Mouse (Mus musculus) MEL (cell line): Measurements from ENCODE around the gene Lpcat3. TPM values are rescaled to one million over a fixed set of nuclear protein-coding genes. Genes with fewer than 3 reads are reported as not detected.

Source experiments
- DNase-seq: peaks from one replicate; pipeline ENCODE4 v3.0.0; 2011; ENCODE audit warnings: low read depth, low spot score
- H3K27ac ChIP-seq: 2 replicates; pipeline ENCODE4 v1.5.1; 2012; ENCODE audit warnings: low read depth, mild to moderate bottlenecking, control low read depth, low read length, moderate library complexity; ENCODE audit not compliant: control insufficient read depth
- H3K27me3 ChIP-seq, 2 experiments: fragments of 150-350 bp in 1 of 2; sonication (generic) in 1 of 2; 2 replicates each; pipeline ENCODE4 v1.6.1; 2012; ENCODE audit warnings: low read length in 2 of 2, mild to moderate bottlenecking in 2 of 2, improper control_type of control experiment in 1 of 2, moderate library complexity in 1 of 2; ENCODE audit not compliant: insufficient read depth in 2 of 2, control insufficient read depth in 1 of 2
- H3K36me3 ChIP-seq, 2 experiments: 2 replicates each; pipeline ENCODE4 v1.6.1; 2012 to 2014; ENCODE audit warnings: low read length in 2 of 2, improper control_type of control experiment in 1 of 2, inconsistent platforms in 1 of 2, mild to moderate bottlenecking in 1 of 2; ENCODE audit not compliant: insufficient read depth in 2 of 2, control insufficient read depth in 1 of 2
- H3K4me1 ChIP-seq, 2 experiments: fragments of 150-350 bp in 1 of 2; sonication (generic) in 1 of 2; 2 replicates each; pipeline ENCODE4 v1.6.1; 2012; ENCODE audit warnings: low read length in 2 of 2, improper control_type of control experiment in 1 of 2, mild to moderate bottlenecking in 1 of 2; ENCODE audit not compliant: insufficient read depth in 2 of 2, control insufficient read depth in 1 of 2
- H3K4me3 ChIP-seq, 2 experiments: fragments of 150-350 bp in 1 of 2; sonication (generic) in 1 of 2; 2 replicates each; pipeline ENCODE4 v1.5.1; 2012; ENCODE audit warnings: low read depth in 2 of 2, low read length in 2 of 2, mild to moderate bottlenecking in 2 of 2, moderate library complexity in 2 of 2, control low read depth in 1 of 2, improper control_type of control experiment in 1 of 2; ENCODE audit not compliant: control insufficient read depth in 1 of 2, insufficient read depth in 1 of 2
- H3K79me2 ChIP-seq: 2 replicates; pipeline ENCODE4 v1.6.1; 2012; ENCODE audit warnings: mild to moderate bottlenecking, low read length, moderate library complexity; ENCODE audit not compliant: control insufficient read depth, poor library complexity, insufficient read depth
- H3K9ac ChIP-seq: 2 replicates; pipeline ENCODE4 v1.6.1; 2012; ENCODE audit warnings: low read depth, mild to moderate bottlenecking, control low read depth, low read length, moderate library complexity; ENCODE audit not compliant: control insufficient read depth, poor library complexity, severe bottlenecking
- H3K9me3 ChIP-seq: fragments of 150-350 bp; sonication (generic); replicated peaks from 2 replicates; pipeline ENCODE4 v1.6.1; 2012; ENCODE audit warnings: mild to moderate bottlenecking, low read length, improper control_type of control experiment, moderate library complexity; ENCODE audit not compliant: insufficient read depth
- BHLHE40 ChIP-seq: IDR thresholded peaks from 2 replicates; pipeline ENCODE4 v1.6.1; 2012; ENCODE audit warnings: low read depth, mild to moderate bottlenecking, inconsistent platforms, low read length, improper control_type of control experiment, borderline replicate concordance
- CTCF ChIP-seq, 3 experiments: IDR thresholded peaks in 2 of 3; conservative IDR thresholded peaks in 1 of 3; 2 replicates each; pipeline ENCODE4 v1.5.1; 2011 to 2012; ENCODE audit warnings: low read length in 3 of 3, low read depth in 2 of 3, mild to moderate bottlenecking in 2 of 3, improper control_type of control experiment in 1 of 3, inconsistent platforms in 1 of 3, mixed read lengths in 1 of 3, moderate library complexity in 1 of 3; ENCODE audit not compliant: control insufficient read depth in 1 of 3, insufficient read depth in 1 of 3, poor library complexity in 1 of 3, severe bottlenecking in 1 of 3
- E2F4 ChIP-seq: IDR thresholded peaks from 2 replicates; pipeline ENCODE4 v1.6.1; 2011; ENCODE audit warnings: low read depth, low read length, improper control_type of control experiment, borderline replicate concordance
- GABPA ChIP-seq: IDR thresholded peaks from 2 replicates; pipeline ENCODE4 v1.6.1; 2012; ENCODE audit warnings: low read depth, mild to moderate bottlenecking, inconsistent platforms, low read length, improper control_type of control experiment, moderate library complexity
- GATA1 ChIP-seq: IDR thresholded peaks from 2 replicates; pipeline ENCODE4 v1.6.1; 2011; ENCODE audit warnings: low read depth, low read length, improper control_type of control experiment
- MAFK ChIP-seq: IDR thresholded peaks from 2 replicates; pipeline ENCODE4 v1.6.1; 2011; ENCODE audit warnings: low read depth, mild to moderate bottlenecking, low read length, improper control_type of control experiment, borderline replicate concordance
- MAX ChIP-seq: IDR thresholded peaks from 2 replicates; pipeline ENCODE4 v1.6.1; 2011; ENCODE audit warnings: low read length, improper control_type of control experiment
- MEF2A ChIP-seq: IDR thresholded peaks from 2 replicates; pipeline ENCODE4 v1.6.1; 2014; ENCODE audit warnings: low read depth, mild to moderate bottlenecking, inconsistent platforms, low read length, improper control_type of control experiment; ENCODE audit not compliant: poor library complexity, insufficient replicate concordance, severe bottlenecking; ENCODE audit errors: extremely low read depth
- MYB ChIP-seq: IDR thresholded peaks from 2 replicates; pipeline ENCODE4 v1.6.1; 2011; ENCODE audit warnings: mild to moderate bottlenecking, low read depth, low read length, improper control_type of control experiment
- NRF1 ChIP-seq: IDR thresholded peaks from 2 replicates; pipeline ENCODE4 v1.6.1; 2014; ENCODE audit warnings: low read depth, mild to moderate bottlenecking, inconsistent platforms, low read length, improper control_type of control experiment, moderate library complexity; ENCODE audit not compliant: poor library complexity, insufficient read depth, severe bottlenecking
- POLR2AphosphoS5 ChIP-seq: IDR thresholded peaks from 2 replicates; pipeline ENCODE4 v1.6.1; 2012; ENCODE audit warnings: low read depth, borderline replicate concordance, mild to moderate bottlenecking, inconsistent platforms, low read length, moderate library complexity, mixed read lengths
- RCOR1 ChIP-seq: IDR thresholded peaks from 2 replicates; pipeline ENCODE4 v1.6.1; 2012; ENCODE audit warnings: low read depth, mild to moderate bottlenecking, inconsistent platforms, low read length, improper control_type of control experiment
- TAL1 ChIP-seq: IDR thresholded peaks from 2 replicates; pipeline ENCODE4 v1.6.1; 2012; ENCODE audit warnings: mild to moderate bottlenecking, inconsistent platforms, low read length, moderate library complexity, mixed read lengths
- TCF12 ChIP-seq: IDR thresholded peaks from 2 replicates; pipeline ENCODE4 v1.6.1; 2014; ENCODE audit warnings: low read depth, mild to moderate bottlenecking, inconsistent platforms, low read length, improper control_type of control experiment, moderate library complexity
- UBTF ChIP-seq: IDR thresholded peaks from 2 replicates; pipeline ENCODE4 v1.6.1; 2012; ENCODE audit warnings: low read depth, mild to moderate bottlenecking, inconsistent platforms, low read length, improper control_type of control experiment, moderate library complexity, borderline replicate concordance; ENCODE audit not compliant: insufficient read depth
- ZC3H11A ChIP-seq: IDR thresholded peaks from 2 replicates; pipeline ENCODE4 v1.6.1; 2012; ENCODE audit warnings: low read depth, mild to moderate bottlenecking, inconsistent platforms, low read length, improper control_type of control experiment
- ZKSCAN1 ChIP-seq: IDR thresholded peaks from 2 replicates; pipeline ENCODE4 v1.6.1; 2012; ENCODE audit warnings: low read depth, mild to moderate bottlenecking, inconsistent platforms, low read length, improper control_type of control experiment, moderate library complexity
- ZMIZ1 ChIP-seq: IDR thresholded peaks from 2 replicates; pipeline ENCODE4 v1.6.1; 2012; ENCODE audit warnings: low read depth, mild to moderate bottlenecking, inconsistent platforms, low read length, improper control_type of control experiment, moderate library complexity
- polyA plus RNA-seq, 2 experiments: library from polyadenylated mRNA; stranded (reverse) in 1 of 2; unstranded in 1 of 2; fragments of >175 nt in 1 of 2; fragments of >200 nt in 1 of 2; gene quantifications; 2 replicates each; pipeline versions ENCODE4 v1.2.1 to v1.2.4; 2012; ENCODE audit warnings: low replicate concordance in 2 of 2, low read depth in 1 of 2; ENCODE audit not compliant: insufficient read length in 2 of 2, insufficient read depth in 1 of 2, missing spikeins in 1 of 2
- total RNA-seq: library from RNA; depleted of rRNA; stranded (reverse); fragments of 300-350 nt; gene quantifications from 2 replicates; pipeline ENCODE4 v1.2.3, GENCODE M21; 2012

Lpcat3 gene
- total and polyA plus RNA-seq, 3 experiments, result 135 to 337 TPM; not detected in 1

- no peaks in the 10 kb centered on the region for H3K9me3 ChIP-seq
- H3K36me3 ChIP-seq, result peaks cover 10 to 24% of the 10 kb centered on the region in 2 experiments
- H3K27me3 ChIP-seq, result no peaks in the 10 kb centered on the region
- no peak for TF ChIP-seq MEF2A
- TF ChIP-seq MAX, result no peak
- no peak for TF ChIP-seq TCF12
- no peak for TF ChIP-seq RCOR1
- no peak for TF ChIP-seq BHLHE40
- no peak for TF ChIP-seq ZKSCAN1
- TF ChIP-seq MYB, result no peak
- TF ChIP-seq MAFK, result no peak
- TF ChIP-seq NRF1, result no peak
- TF ChIP-seq E2F4, result no peak
- TF ChIP-seq TAL1, result no peak
- no peak for TF ChIP-seq UBTF
- TF ChIP-seq POLR2AphosphoS5, result no peak
- no peak for TF ChIP-seq GABPA
- no peak for TF ChIP-seq ZMIZ1
- H3K4me1 ChIP-seq, result peaks cover 14 to 24% of the 10 kb centered on the region in 2 experiments
- peaks cover 48% of the 10 kb centered on the region for H3K79me2 ChIP-seq
- no peak overlapping the region for H3K4me3 ChIP-seq
- no peak for DNase-seq
- no peak overlapping the region for H3K9ac ChIP-seq
- H3K27ac ChIP-seq, result no peak overlapping the region
Observed at GRCm38 (mm10) chr6:124678769-124679168, 15.9 kb downstream of the Lpcat3 start.

- Histone ChIP-seq H3K9ac (no peak overlapping the region), H3K27me3 (no peaks in the 10 kb centered on the region), H3K4me3 (no peak overlapping the region), H3K36me3 (peaks cover 8 to 31% of the 10 kb centered on the region in 2 experiments), H3K9me3 (no peaks in the 10 kb centered on the region), H3K27ac (no peak overlapping the region), H3K79me2 (peaks cover 41% of the 10 kb centered on the region), H3K4me1 (peaks cover 19 to 30% of the 10 kb centered on the region in 2 experiments)
- TF ChIP-seq GATA1, result no peak
- TF ChIP-seq ZC3H11A, result no peak
- TF ChIP-seq CTCF (IDR thresholded peaks at IDR 0.05 in 2 of 3, conservative IDR thresholded peaks at IDR 0.05 in 1 of 3; ENCODE audit: control insufficient read depth in 1 of 3, insufficient read depth in 1 of 3, low read depth in 2 of 3, low read length in 3 of 3, poor library complexity in 1 of 3, severe bottlenecking in 1 of 3), result no peak
- TF ChIP-seq MEF2A, result no peak
- no peak for DNase-seq
Observed at GRCm38 (mm10) chr6:124679486-124679885, 16.7 kb downstream of the Lpcat3 start.
